Mouse (Mus musculus): ENCODE data around the gene Pard3. TPM values are rescaled to one million over a fixed set of nuclear protein-coding genes. Genes with fewer than 3 reads are reported as not detected.

Pard3 gene
- total RNA-seq, 4 experiments from 2014 or later: 30.2 to 32.1 (median 30.9) TPM

DNA sequence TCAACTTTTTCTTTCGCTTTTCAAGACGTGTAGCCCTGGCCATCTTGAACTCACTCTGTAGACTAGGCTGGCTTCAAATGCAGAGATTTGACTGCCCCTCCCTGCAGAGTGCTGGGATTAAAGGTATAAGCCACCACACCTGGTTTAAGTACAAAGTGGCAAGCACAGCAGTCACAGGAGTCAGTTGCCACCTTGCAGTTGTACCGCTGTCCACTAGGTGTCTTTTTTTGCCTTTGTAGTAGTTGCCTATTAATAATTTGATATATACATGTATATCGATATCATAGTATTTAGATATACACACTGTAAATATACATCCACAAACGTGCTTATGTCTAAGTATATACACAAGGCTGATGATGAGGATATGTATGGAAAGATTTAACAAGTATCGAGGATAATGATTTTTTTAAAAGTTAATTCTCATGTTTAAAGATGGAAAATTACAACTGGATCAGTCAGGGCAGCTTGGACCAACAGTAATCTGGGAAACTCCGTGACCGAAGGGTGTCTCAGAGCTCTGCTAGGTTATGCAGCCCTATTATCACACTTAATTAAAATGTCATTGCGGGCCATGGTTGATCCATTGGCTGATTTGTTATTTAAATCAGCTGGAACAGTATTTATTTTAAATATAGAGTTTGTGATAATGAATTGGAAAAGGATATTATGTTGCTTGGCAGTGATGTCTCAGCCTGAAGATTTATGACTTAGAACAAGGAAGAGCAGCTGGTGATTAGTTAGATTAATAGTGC is 220.9 kb downstream of the Pard3 start:
- no peak for DNase-seq (ENCODE audit: low spot score)

DNA sequence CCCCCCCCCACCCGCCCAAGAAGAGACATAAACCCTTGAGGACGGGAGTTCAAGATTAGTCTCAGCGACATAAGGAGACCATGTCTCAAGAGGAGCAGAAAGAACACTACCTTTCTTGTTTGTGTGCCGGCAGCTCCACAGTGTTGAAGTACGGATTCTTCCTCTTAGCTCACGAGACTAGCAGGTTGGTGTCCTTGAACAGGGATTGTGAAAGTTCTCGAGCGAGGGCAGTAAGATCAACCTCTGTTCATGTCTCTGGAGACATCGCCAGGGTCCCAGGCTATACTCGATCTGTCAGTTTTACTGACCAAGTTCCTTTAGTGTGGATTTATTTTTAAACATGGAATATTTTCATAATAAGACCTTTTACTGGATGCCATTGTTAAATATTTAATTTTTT is 224.1 kb downstream of the Pard3 start:
- no peak for DNase-seq (ENCODE audit: low spot score)

DNA sequence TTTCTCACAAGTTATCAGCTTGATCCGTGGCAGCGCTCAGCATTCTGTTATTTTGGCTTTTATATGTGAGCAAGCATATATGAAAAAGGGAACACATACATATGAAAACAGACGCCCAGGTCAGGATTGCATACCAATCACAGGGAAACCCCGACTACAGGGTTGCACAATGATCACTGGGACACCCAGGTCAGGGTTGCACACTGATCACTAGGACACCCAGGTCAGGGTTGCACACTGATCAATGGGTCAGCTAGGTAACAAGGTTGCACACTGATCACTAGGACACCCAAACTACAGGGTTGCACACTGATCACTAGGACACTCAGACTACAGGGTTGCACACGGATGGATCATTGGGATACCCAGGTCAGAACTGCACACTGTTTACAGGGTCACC is 228.6 kb downstream of the Pard3 start:
- DNase-seq (ENCODE audit: low spot score): no peak

DNA sequence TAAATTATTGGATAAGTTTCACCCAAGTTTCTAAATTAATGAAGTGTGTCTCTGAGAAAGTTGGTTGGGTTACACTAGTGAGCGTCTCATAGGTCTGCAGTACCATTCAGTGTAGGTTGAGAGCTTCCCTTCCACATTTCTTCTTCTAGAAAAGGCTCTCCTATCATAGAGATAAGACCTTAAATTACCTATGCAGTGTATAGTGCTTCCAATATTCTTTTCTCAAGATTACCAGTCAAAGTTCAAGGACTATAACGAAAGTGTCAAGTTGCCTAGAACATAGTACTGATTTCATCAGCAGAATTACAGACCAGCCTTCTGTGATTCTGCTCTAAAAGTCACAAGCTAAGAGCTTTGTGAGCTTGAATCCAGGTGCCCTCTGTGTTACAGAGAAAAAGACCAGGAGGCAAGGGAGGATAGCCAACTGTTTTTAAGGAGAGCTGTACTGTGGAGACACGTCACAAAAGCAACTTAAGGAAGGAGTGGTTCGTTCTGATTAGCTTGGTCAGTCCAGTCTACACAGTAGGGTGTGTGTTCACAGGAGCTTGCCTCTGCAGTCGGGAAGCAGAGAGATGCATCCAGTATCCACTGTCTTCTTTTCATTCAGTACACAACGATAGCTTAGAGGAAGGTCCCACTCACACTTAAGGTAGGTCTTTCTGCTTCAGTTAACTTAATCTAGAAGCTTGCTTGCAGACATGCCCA is 229.5 kb downstream of the Pard3 start:
- no peak for DNase-seq (ENCODE audit: low spot score)

DNA sequence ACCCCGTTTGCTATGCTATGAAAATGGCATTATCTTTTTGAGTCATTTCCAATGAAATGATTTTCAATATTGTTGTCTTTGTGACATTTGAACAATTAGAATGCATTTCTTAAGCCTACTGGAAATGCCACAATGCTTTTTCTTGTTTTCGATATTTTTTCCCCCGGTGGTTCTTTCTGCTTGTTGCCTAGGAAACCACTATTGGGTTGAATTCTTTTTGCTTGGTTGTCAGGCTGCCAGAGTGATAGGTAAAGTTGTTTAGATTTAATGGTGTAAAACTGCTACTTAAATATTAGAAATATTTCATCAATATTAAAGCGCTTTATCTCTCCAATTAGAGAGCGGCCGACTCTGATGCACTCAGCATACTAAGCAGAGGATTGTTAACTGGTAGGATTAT is 230.4 kb downstream of the Pard3 start:
- DNase-seq (ENCODE audit: low spot score): no peak

DNA sequence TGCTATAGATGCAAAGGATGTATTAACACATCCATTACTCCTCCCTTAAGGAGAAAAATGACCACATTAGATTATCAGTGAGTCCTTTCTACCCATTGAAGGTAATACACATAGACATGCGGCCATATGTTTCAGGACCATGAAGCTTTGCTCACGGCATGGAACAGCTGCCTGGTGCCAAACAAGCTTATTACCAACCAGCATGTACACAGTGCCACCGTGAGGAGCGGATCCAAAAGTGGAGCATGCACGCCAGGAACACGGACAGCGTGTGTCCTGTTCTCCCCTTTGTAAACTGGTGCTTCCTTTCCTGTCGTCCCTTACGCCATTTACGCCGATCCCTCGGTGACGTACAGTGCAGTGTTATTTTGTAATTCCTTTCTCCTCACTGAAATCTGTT is 232.2 kb downstream of the Pard3 start:
- no peak for DNase-seq (ENCODE audit: low spot score)

DNA sequence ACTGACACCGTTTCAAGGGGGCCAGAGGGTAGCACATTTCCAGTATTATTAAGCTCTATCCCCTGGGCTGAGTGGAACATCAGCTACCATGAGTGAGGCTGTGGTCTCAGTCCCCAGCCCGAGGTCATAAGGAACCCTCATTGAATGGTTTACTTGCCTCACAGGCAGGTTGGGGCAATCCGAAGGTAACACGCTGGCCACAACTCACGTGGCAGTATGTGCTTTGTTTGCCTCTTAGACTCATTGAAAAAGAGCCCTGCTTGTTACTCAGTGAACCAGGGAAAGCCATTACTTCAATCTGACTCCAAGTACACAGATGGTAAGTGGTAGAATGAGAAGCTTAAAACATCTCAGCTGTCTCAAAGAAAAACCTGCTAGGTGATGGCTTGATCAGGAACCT is 236.8 kb downstream of the Pard3 start:
- DNase-seq (ENCODE audit: low spot score): no peak

DNA sequence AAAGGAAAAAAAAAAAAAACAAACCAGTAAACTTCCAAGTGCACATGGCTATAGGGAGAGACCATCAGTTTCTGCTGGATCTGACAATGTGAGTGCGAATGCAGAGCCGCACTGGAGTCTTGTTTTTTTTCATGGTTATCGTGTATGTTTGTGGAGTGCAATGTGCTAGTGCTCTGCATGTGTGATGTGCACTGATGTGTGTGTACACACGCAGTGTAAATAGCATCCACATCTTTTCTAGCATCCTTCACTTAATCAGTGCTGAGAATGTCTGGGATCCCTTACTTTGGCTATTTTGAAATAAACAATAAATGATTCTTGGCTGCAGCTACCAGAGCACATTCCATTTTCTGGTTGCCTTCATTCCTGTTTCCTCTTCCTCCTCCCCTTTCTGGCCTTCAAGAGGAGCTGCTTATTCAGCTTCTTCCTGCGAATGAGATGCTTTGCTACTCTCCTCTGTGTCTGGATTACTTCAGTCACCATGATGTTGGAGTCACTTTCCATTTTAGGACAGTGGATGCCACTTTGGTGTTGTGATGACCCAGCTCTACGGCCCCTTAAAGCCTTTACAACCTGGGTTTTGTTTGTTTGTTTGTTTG is 239.3 kb downstream of the Pard3 start:
- peak; percentile 3 for DNase-seq (ENCODE audit: low spot score)

DNA sequence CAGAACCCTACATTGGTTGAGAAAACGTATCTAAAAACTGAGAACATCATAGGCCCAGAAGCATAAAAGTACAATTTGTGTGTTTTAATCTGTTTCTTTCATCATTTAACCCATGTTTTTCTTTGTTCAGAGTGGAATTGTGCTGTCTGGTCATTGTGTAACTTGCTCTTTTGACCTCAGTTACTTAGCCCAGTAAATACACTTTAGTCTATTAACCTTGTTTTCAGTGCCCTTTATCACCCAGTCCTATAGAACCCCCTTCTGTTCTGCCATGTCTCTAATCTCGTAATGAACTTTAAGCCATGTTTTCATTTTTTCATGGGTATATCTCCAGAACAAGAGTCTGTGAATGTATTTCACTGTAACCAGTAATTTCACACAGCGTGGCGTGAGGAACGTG is 243.3 kb downstream of the Pard3 start:
- DNase-seq (ENCODE audit: low spot score): no peak

DNA sequence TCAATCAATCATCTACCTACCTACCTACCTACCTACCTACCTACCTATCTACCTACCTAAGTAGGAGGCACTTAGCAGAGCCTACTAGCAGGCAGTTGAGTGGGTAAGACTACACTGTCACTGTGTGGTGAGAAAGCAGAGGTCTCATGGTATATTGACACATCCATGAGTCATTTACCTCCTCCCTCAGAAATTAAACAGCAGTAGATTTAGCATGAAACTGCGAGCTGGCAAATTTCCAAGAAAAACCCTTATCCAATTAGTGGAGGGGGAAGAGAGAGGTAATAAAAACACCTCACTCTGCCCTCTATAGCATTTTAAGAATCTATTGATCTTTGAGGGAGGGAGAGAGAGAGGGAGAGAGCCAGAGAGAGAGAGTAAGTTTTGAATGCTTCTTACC is 245.7 kb downstream of the Pard3 start:
- DNase-seq (ENCODE audit: low spot score): no peak

DNA sequence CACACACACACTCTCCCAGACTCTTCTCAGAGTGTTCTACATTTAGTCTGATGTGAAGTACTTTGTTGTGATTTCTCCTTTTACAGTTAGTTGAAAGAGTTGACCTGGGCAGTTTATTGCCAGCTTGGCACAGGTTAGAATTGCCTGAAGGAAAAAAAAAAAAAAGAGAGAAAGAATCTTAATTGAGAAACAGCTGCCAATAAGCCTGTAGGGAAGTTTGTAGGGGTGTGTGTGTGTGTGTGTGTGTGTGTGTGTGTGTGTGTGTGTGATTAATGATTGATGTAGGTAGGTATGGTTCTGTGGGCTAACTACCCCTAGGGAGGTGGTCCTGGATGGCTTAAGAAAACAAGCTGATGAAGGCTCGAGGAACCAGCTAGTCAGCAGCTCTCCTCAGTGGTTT is 252.1 kb downstream of the Pard3 start:
- no peak for DNase-seq (ENCODE audit: low spot score)

DNA sequence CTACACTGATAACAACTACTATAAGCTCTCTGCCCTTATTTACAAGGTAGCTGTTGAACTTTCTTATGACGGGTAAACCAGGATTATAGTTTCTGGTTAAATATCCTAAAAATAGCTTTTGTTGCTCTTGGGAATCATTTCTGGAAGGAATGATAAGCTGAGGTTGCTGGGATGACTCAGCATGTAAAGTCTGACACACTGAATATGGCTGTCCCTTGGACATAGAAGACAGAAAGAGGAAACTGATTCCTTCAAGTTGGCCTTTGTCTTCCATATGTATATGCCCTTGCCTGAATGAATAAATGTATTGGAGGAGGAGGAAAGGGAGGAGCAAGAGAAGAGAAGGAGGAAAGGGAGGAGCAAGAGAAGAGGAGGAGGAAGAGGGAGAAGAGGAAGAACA is 254.2 kb downstream of the Pard3 start:
- DNase-seq (ENCODE audit: low spot score): no peak

DNA sequence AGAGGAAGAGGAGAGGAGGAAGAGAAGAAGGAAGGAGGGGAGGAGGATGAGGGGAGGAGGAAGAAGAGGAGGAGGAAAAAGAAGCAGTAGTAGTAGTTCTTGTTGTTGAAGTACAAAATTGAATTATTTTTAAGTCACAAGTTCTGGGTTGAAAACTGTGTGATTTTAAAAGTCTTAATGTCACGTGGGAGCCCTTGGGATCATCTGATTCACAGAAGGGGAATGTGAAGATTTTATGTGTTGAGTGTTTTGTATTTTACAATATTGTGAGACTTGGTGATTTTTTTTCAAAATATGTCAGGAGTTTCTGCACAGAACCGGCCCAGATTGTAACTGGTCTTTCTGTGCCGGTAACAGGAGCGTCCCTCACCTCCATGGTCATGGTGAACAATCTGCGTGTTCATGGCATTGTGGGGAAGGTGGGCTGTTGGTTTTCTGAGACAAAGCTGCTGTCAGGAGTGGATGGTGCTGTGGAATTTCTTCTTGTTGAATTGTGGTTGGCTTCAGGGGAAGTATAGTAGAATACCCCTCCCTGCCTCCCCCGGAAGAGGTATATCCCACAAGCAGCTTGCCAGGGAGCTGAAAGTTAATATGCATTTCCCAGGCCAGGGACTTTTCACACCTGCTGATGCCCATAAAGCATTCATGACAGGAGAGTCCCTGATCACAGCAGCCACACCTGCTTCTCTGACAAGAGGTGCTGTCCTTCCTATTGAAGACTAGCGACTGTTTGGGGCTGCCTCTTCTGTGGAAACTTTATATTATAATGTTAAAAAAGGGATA is 254.9 kb downstream of the Pard3 start:
- no peak for DNase-seq (ENCODE audit: low spot score)

DNA sequence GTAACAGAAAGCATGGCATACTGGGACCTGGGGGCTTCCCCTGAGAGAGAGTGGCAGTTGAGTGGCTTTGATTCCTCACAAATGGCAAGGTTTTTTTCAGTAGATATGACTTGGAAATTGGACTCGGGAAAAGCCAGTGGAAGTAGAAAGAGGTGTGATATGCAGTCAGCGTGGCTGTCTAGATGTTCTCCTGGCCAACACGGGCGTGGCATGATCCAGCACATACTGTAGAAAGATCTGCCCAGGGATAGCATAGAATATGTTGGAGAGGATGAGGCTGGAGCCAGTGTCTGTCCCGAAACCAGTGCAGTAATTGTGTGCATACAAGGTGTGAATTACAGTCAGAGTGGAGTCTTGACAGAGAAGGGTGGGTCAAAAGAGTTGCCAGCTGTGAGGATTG is 257.2 kb downstream of the Pard3 start:
- DNase-seq (ENCODE audit: low spot score): no peak

DNA sequence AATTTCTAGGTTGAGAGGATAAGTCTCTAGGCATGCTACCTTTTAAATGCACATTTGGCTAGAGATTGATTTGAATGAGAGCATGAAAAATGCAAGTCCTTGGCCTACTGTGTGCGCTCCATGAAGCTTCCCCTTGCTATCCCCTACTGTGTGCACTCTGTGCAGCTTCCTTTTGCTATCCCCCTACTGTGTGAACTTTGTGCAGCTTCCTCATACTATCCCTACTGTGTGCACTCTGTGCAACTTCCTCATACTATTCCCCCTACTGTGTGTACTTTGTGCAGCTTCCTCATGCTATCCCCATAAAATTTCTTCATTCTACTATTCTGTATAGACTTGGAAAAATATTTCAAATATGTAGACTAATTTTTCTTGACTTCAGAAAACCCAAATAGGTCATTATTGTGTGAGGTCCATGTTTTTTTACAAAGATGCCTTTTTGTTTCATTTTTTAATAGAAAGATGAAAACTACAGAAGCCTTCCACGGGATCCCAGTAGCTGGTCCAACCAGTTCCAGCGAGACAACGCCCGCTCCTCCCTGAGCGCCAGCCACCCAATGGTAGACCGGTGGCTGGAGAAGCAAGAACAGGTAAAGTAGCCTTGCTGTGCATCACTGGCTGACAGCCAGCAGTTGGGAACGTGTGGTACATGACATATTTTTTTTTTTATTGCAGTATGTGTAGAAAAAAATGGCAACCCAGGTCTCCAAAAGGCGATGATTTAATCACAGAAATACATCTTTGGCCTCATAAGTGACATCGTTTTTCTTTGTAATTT is 260.1 kb downstream of the Pard3 start:
- DNase-seq (ENCODE audit: low spot score): no peak

DNA sequence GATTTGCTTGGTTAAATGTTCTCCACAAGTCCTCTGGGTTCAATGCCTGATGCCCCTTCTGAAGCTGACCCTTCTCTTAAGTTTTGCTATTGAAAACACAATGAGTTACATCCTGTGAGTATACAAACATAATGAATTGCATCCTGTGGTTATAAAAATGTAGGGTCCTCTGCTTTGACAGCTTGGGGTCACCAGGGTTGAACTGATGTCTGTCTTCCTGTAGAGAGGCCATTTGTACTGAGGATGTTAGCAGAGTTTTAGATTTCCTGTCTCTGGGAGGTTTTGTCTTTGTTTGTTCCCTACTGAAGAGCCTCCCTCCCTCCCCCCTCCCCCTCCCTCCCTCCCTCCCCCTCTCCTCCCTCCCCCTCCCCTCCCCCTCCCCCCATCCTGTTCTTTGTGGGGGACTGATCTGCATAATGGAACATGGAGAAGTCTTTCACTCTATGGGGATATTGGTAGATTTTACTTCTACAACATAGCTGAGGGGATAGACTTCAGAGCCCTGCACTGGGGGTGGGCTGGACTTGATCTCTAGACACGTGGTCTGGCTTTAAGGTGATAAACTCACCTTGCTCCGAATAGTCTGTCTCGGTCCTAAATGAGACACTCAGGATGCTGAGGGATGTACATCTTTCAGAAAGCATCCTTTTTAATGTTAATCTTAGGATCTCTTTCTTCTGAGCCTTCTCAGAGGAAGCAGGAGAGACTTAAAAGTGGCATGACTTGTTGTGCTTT is 261.3 kb downstream of the Pard3 start:
- no peak for DNase-seq (ENCODE audit: low spot score)

DNA sequence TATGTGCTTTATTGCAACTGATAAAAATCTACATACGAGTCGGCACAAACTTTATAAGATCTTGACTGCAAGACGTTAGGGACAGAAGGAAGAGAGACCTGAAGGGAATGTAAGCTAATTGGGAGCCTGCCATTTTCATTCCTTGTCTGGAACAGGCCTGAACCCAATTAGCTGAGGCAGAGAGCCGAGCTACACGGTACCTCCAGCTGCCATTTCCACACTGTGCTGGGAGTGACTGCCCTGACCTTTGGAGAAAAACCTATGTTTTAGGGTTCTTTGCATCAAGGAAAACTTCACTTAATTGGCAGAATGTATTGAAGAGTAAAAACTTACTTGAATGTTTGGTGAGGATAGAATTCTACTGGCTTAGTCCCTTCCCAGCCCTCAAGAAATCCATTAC is 262.1 kb downstream of the Pard3 start:
- no peak for DNase-seq (ENCODE audit: low spot score)

DNA sequence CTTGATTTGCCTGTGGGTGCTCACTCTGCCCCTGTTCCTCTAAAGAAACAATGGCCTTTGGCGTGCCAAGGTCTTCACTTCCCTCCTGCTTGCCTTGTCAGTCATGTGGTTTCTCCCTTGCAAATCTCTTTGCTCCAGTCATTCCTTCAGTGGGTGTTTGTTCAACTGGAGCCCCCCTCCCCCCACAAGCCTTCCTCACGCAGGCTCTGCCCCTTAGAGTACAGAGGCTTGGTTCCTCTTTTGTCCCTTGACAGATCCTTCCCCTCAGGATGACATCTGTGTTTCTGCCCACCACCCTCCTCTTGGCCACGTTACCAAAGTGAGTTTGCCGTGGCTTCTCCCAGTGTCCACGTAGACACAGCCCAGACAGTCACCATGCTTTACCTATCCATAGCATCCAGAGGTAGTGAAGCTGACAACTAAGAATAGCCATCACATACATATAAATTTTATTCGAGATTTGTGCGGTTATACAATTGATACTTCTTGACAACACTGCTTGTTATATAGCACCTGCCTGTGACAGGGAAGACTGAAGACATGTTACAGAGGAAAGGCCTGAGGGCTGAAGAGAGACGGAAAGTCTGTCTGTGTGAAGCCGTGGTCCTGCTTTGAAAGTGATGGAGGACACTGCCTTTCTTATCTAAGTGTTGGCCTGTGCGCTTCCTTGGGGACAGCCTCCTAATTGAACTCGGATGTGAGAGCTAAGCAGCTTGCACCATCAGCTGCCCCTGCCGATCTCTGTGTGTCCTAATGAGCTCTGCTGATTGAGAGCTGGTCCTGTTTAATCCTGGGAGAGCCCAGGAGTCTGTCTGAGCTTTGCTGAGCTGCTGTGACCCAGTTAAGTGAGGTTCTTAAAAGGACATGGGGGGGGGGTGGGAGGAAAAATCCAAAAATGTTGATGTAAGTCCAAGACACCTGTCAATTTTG is 266.8 kb downstream of the Pard3 start:
- peak; percentile 38 for DNase-seq (ENCODE audit: low spot score)

DNA sequence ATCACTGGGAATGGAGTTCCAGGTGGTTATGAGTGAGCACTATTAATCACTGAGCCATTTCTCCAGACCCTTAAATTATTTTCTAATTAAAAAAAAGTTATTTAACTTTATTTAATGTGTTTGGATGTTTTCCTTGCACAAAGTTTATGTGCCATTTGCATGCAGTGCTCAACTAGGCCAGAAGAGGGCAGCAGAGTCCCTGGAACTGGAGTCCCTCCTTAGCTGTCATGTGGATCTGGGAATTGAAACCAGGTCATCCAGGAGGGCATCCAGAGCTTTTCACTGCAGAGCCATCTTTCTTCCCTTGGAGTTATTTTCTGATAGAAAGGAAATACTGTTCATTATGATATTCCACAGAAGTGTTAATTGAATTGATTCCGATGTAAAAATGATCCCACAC is 268.1 kb downstream of the Pard3 start:
- peak; percentile 56 for DNase-seq (ENCODE audit: low spot score)

DNA sequence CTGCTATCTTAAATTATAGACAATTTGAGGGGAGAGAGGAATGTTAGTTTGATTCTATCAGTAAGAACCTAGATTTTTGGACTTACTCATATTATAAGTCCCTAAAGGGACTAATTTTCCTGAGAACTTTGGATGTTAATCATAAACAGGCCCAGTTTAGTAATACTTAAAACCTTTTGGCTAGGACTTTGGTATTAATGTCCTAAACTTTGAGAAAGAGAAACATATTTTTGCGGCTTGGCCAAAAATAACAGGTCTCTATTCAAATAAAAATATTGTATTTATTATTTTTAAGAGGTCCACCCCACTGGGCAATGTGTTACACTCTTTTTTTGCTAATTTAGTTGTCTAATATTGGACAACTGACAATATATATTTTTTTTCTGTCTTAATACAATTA is 271.5 kb downstream of the Pard3 start:
- DNase-seq (ENCODE audit: low spot score): peak; percentile 53
